Comparison of ENCODE assay signal across 35 mouse cellular contexts in genomic region chr17:64553358-64553757, GRCm38 (mm10).
"Had no signal": no experiment of that assay in that cellular context is flagged by ENCODE, and none has a peak within 500 bp of the region (broad histone marks: within the 10 kb centered on the region; RNA-seq: fewer than 3 reads in every experiment).

No protein-coding gene starts in this region.

- H3K27me3 ChIP-seq: heart, embryonic 12.5 days; heart, embryonic 13.5 days; heart, embryonic 15.5 days; hindbrain, embryonic 12.5 days; hindbrain, embryonic 13.5 days; hindbrain, embryonic 15.5 days; intestine, embryonic 15.5 days; kidney, embryonic 15.5 days had no signal

- DNase-seq: heart, postnatal 10 days; heart, postnatal 14 days; heart, postnatal 36 days; heart, postnatal 4 days; kidney, adult 11 months; kidney, adult 18-20 months; kidney, adult 2 months; kidney, adult 8-10 months; kidney, adult 9 months; kidney, postnatal 10 days; kidney, postnatal 14 days; kidney, postnatal 25 days; kidney, postnatal 36 days; kidney, postnatal 4 days; layer of hippocampus, adult 9-11 months; layer of hippocampus, postnatal 36 days had no signal

- H3K27ac ChIP-seq: heart, embryonic 10.5 days; heart, embryonic 13.5 days; heart, embryonic 15.5 days; hindbrain, embryonic 10.5 days; hindbrain, embryonic 12.5 days; hindbrain, embryonic 13.5 days; hindbrain, embryonic 14.5 days; hindbrain, embryonic 15.5 days; hindbrain, postnatal 0 days; intestine, embryonic 15.5 days; kidney, embryonic 15.5 days; kidney, postnatal 0 days; layer of hippocampus, adult 2 months had no signal

- H3K4me1 ChIP-seq: hindbrain, embryonic 12.5 days; intestine, embryonic 15.5 days; kidney, embryonic 15.5 days had no signal

- H3K36me3 ChIP-seq: heart, embryonic 10.5 days; heart, embryonic 12.5 days; heart, embryonic 13.5 days; heart, embryonic 15.5 days; hindbrain, embryonic 10.5 days; hindbrain, embryonic 12.5 days; hindbrain, embryonic 13.5 days; hindbrain, embryonic 15.5 days; intestine, embryonic 15.5 days; kidney, embryonic 15.5 days had no signal

- ATAC-seq: hindbrain, embryonic 16.5 days; hindbrain, postnatal 0 days; inflammation-experienced regulatory T-cells, adult 6 months; intestine, embryonic 15.5 days; intestine, embryonic 16.5 days; intestine, postnatal 0 days had no signal

- H3K4me2 ChIP-seq: heart, embryonic 11.5 days; heart, embryonic 12.5 days; heart, embryonic 13.5 days; heart, embryonic 15.5 days; hindbrain, embryonic 12.5 days; hindbrain, embryonic 13.5 days; hindbrain, embryonic 14.5 days; hindbrain, embryonic 15.5 days; intestine, embryonic 15.5 days; kidney, embryonic 15.5 days had no signal

- H3K9ac ChIP-seq: heart, embryonic 12.5 days; heart, embryonic 13.5 days; heart, embryonic 15.5 days; hindbrain, embryonic 12.5 days; hindbrain, embryonic 13.5 days; hindbrain, embryonic 14.5 days; hindbrain, embryonic 15.5 days; intestine, embryonic 15.5 days; kidney, embryonic 15.5 days had no signal

- H3K4me3 ChIP-seq: heart, embryonic 10.5 days; heart, embryonic 12.5 days; heart, embryonic 13.5 days; heart, embryonic 15.5 days; hindbrain, embryonic 10.5 days; hindbrain, embryonic 12.5 days; hindbrain, embryonic 13.5 days; hindbrain, embryonic 15.5 days; intestine, embryonic 15.5 days; kidney, embryonic 15.5 days; layer of hippocampus, adult 2 months had no signal

- H3K9me3 ChIP-seq: heart, embryonic 10.5 days; heart, embryonic 13.5 days; heart, embryonic 15.5 days; hindbrain, embryonic 10.5 days; hindbrain, embryonic 12.5 days; hindbrain, embryonic 13.5 days; hindbrain, embryonic 15.5 days; intestine, embryonic 15.5 days; kidney, embryonic 15.5 days had no signal
